In genomic region chr7:101504507-101504906, GRCm38 (mm10) we compare ENCODE assay signal across 8 mouse cellular contexts.
DNase-seq lines count a peak whose midpoint lies in the region; ATAC-seq and TF ChIP-seq lines count a peak whose summit lies in the region.

No protein-coding gene starts in this region.

- WGBS in forebrain, embryonic 10.5 days = 6% methylated on average over 24 of the region's 24 CpGs
- WGBS in midbrain, embryonic 11.5 days = 5% methylated on average over 24 of the region's 24 CpGs

- no peaks in the 10 kb centered on the region for H3K36me3 ChIP-seq in ES-Bruce4 (ENCODE audit: control insufficient read depth, insufficient read depth, low read length, poor library complexity, severe bottlenecking)
- H3K36me3 ChIP-seq in forebrain, embryonic 10.5 days (replicated peaks) = no peaks in the 10 kb centered on the region
- H3K36me3 ChIP-seq in midbrain, embryonic 11.5 days (ENCODE audit: control insufficient read depth, insufficient read depth, low read length) = no peaks in the 10 kb centered on the region

- peak; percentile 66 for ATAC-seq in midbrain, embryonic 11.5 days (ENCODE audit: low FRiP score)

- TF ChIP-seq CTCF in ES-Bruce4 (IDR thresholded peaks at IDR 0.05; ENCODE audit: low read depth, low read length) = no peak

- H3K9me3 ChIP-seq in ES-Bruce4 (replicated peaks; ENCODE audit: control insufficient read depth, insufficient read depth, low read length, poor library complexity, severe bottlenecking) = no peaks in the 10 kb centered on the region
- H3K9me3 ChIP-seq in forebrain, embryonic 10.5 days = peaks cover 4% of the 10 kb centered on the region
- H3K9me3 ChIP-seq in midbrain, embryonic 11.5 days (ENCODE audit: control insufficient read depth, low read length) = no peaks in the 10 kb centered on the region

- TF ChIP-seq POLR2A in ES-Bruce4 (IDR thresholded peaks at IDR 0.05; ENCODE audit: insufficient read depth, low read length) = no peak

- no peak overlapping the region for H3K9ac ChIP-seq in ES-Bruce4 (ENCODE audit: low read depth, poor library complexity, severe bottlenecking)
- no peak overlapping the region for H3K9ac ChIP-seq in midbrain, embryonic 11.5 days (ENCODE audit: low read length)

- H3K27ac ChIP-seq in ES-Bruce4 (ENCODE audit: insufficient read depth, low read length) = no peak overlapping the region
- H3K27ac ChIP-seq in forebrain, embryonic 10.5 days = no peak overlapping the region
- H3K27ac ChIP-seq in midbrain, embryonic 11.5 days (ENCODE audit: low read depth, low read length) = no peak overlapping the region

- peak; percentile 55 for DNase-seq in adrenal gland, postnatal 10 days
- DNase-seq in adrenal gland, adult 8-10 months = no peak
- DNase-seq in forebrain, embryonic 10.5 days (ENCODE audit: extremely low spot score, low spot score) = peak; percentile 42
- DNase-seq in kidney, postnatal 10 days = peak; percentile 64
- DNase-seq in midbrain, embryonic 11.5 days (ENCODE audit: low spot score, missing footprints) = peak; percentile 88
- no peak for DNase-seq in layer of hippocampus, adult 8-10 months (ENCODE audit: low spot score in 2 of 2)
- DNase-seq in natural killer cell, adult 2 months (ENCODE audit: low spot score in 2 of 2) = no peak

- no peaks in the 10 kb centered on the region for H3K4me1 ChIP-seq in ES-Bruce4 (ENCODE audit: control insufficient read depth, insufficient read depth, low read length)
- H3K4me1 ChIP-seq in forebrain, embryonic 10.5 days = peaks cover 31% of the 10 kb centered on the region
- H3K4me1 ChIP-seq in midbrain, embryonic 11.5 days (ENCODE audit: control insufficient read depth, insufficient read depth, low read length) = peaks cover 4% of the 10 kb centered on the region; the same call in 1 of the 2 replicates

- H3K4me3 ChIP-seq in ES-Bruce4 (ENCODE audit: low read depth, low read length) = peak overlapping the region; percentile 62
- H3K4me3 ChIP-seq in forebrain, embryonic 10.5 days = peak overlapping the region; percentile 49
- H3K4me3 ChIP-seq in midbrain, embryonic 11.5 days (ENCODE audit: low read depth, low read length) = peak overlapping the region; percentile 21

- H3K27me3 ChIP-seq in ES-Bruce4 (ENCODE audit: control insufficient read depth, insufficient read depth, low read length, poor library complexity, severe bottlenecking) = no peaks in the 10 kb centered on the region
- peaks cover 45% of the 10 kb centered on the region for H3K27me3 ChIP-seq in forebrain, embryonic 10.5 days (ENCODE audit: poor library complexity, severe bottlenecking)
- peaks cover 3% of the 10 kb centered on the region; the same call in 1 of the 2 replicates for H3K27me3 ChIP-seq in midbrain, embryonic 11.5 days (ENCODE audit: control insufficient read depth, insufficient read depth, low read length)

- H3K4me2 ChIP-seq in midbrain, embryonic 11.5 days = peak overlapping the region; percentile 58

- TF ChIP-seq EP300 in ES-Bruce4 (IDR thresholded peaks at IDR 0.05; ENCODE audit: insufficient read depth, low read depth, low read length) = no peak

Comparison
In these comparisons a context has a peak if more than half of its experiments do, and no peak if none do; other contexts are left out.
1. DNase-seq: peak in adrenal gland, postnatal 10 days (single experiment), forebrain, embryonic 10.5 days (single experiment), kidney, postnatal 10 days (single experiment) and midbrain, embryonic 11.5 days (single experiment); none in adrenal gland, adult 8-10 months (single experiment), layer of hippocampus, adult 8-10 months (0 of 2) and natural killer cell, adult 2 months (0 of 2).
2. Peak in every context shown above with its lines, with median percentiles within 50 percentile points of each other: H3K4me3 ChIP-seq.